Mouse (Mus musculus) embryonic stem cell, embryonic (primary cell): Measurements from ENCODE around the gene Map3k9.

ENCODE experiments used
- CTCF ChIA-PET, 4 experiments: fragments of 300-600 bp in 2 of 4; fragments of 350-600 bp in 2 of 4; sonication (Branson Sonifier 250); formaldehyde crosslinking; loops; one replicate each; lab custom pipeline; 2022; ENCODE audit warnings: inconsistent platforms in 2 of 4; lab: Charles Lee
- POLR2A ChIA-PET, 4 experiments: fragments of 300-600 bp in 2 of 4; fragments of 350-600 bp in 2 of 4; sonication (Branson Sonifier 250); formaldehyde crosslinking; loops; one replicate each; lab custom pipeline; 2022; ENCODE audit warnings: antibody characterized with exemption in 4 of 4, inconsistent platforms in 1 of 4; lab: Charles Lee

Gene Map3k9

GRCm38 (mm10) chr12:81781105-81781909 is at the start of gene Map3k9:
Map3k9 (minus strand) TSS chr12:81781175.
- CTCF ChIA-PET, result interaction anchor here in 1 of 4 experiments (0.6 to 1.2 kb wide), 3 partner anchors 68 to 162 kb away, joined by 3 to 4 read pairs (median 3); no protein-coding TSS in a partner anchor
- POLR2A ChIA-PET, result interaction anchor here in 3 of 4 experiments (0.6 to 2.4 kb wide), 19 partner anchors 22 to 836 kb away, joined by 3 to 26 read pairs (median 3); partner anchors contain the start of genes Ttc9 (in 2 of the 3), Gm20498 (in 1 of the 3), Med6 (in 1 of the 3) and Srsf5 (in 1 of the 3)

GRCm38 (mm10) chr12:81828355-81828754 is 47.4 kb upstream of the Map3k9 start:
- ChIA-PET CTCF (no interaction called here), POLR2A (no interaction called here)

GRCm38 (mm10) chr12:81822778-81823480 is 42.0 kb upstream of the Map3k9 start:
- ChIA-PET POLR2A (interaction anchor here in 3 of 4 experiments (1.0 to 1.2 kb wide), 3 partner anchors 9 to 228 kb away, joined by 3 to 5 read pairs (median 3); partner anchors contain the start of gene Med6 (in 1 of the 3)), CTCF (no interaction called here)

GRCm38 (mm10) chr12:81822176-81822575 is 41.2 kb upstream of the Map3k9 start:
- ChIA-PET POLR2A (interaction anchor here in 3 of 4 experiments (1.0 to 1.2 kb wide), 3 partner anchors 10 to 228 kb away, joined by 3 to 5 read pairs (median 3); partner anchors contain the start of gene Med6 (in 1 of the 3)), CTCF (interaction anchor here in 1 of 4 experiments (0.6 kb wide), 1 partner anchor 28 kb away, joined by 3 read pairs; no protein-coding TSS in a partner anchor)

- ChIA-PET POLR2A (no interaction called here), CTCF (no interaction called here)
These were observed 39.7 kb upstream of the Map3k9 start for GRCm38 (mm10) chr12:81820700-81821099.

- ChIA-PET POLR2A (interaction anchor here (0.6 to 2.8 kb wide), 49 partner anchors 9 to 872 kb away, joined by 3 to 50 read pairs (median 4); partner anchors contain the start of genes Med6 (in 2 of the 4), Srsf5 (in 2 of the 4), Gm20498 (in 1 of the 4) and Pcnx (in 1 of the 4)), CTCF (interaction anchor here (0.6 to 1.6 kb wide), 9 partner anchors 9 to 1082 kb away, joined by 3 to 8 read pairs (median 3); no protein-coding TSS in a partner anchor)
These were observed 36.1 kb upstream of the Map3k9 start for GRCm38 (mm10) chr12:81817126-81817505.

GRCm38 (mm10) chr12:81816330-81817125 is 35.6 kb upstream of the Map3k9 start:
- CTCF ChIA-PET, result interaction anchor here in 3 of 4 experiments (0.5 to 1.6 kb wide), 8 partner anchors 9 to 1081 kb away, joined by 3 to 5 read pairs (median 3); no protein-coding TSS in a partner anchor
- POLR2A ChIA-PET, result interaction anchor here (0.6 to 2.8 kb wide), 60 partner anchors 9 to 1268 kb away, joined by 3 to 50 read pairs (median 4); partner anchors contain the start of genes Med6 (in 3 of the 4), Pcnx (in 2 of the 4), Srsf5 (in 2 of the 4) and Ttc9 (in 2 of the 4)

GRCm38 (mm10) chr12:81814742-81815141 is 33.8 kb upstream of the Map3k9 start:
- ChIA-PET CTCF (no interaction called here), POLR2A (interaction anchor here in 2 of 4 experiments (0.8 to 2.8 kb wide), 2 partner anchors 10 to 481 kb away, joined by 3 to 11 read pairs; no protein-coding TSS in a partner anchor)

GRCm38 (mm10) chr12:81810417-81810816 is 29.4 kb upstream of the Map3k9 start:
- ChIA-PET CTCF (interaction anchor here in 1 of 4 experiments (0.9 kb wide), 1 partner anchor 16 kb away, joined by 7 read pairs; no protein-coding TSS in a partner anchor), POLR2A (interaction anchor here in 2 of 4 experiments (0.7 to 1.1 kb wide), 4 partner anchors 16 to 215 kb away, joined by 3 to 4 read pairs (median 3); partner anchors contain the start of gene Med6 (in 1 of the 2))

- CTCF ChIA-PET, result no interaction called here
- POLR2A ChIA-PET, result interaction anchor here in 2 of 4 experiments (3.2 to 3.6 kb wide), 2 partner anchors 8 kb away, joined by 19 to 50 read pairs; no protein-coding TSS in a partner anchor
These were observed 27.6 kb upstream of the Map3k9 start for GRCm38 (mm10) chr12:81808596-81808995.

GRCm38 (mm10) chr12:81807953-81808352 is 27.0 kb upstream of the Map3k9 start:
- ChIA-PET CTCF (interaction anchor here in 2 of 4 experiments (0.5 to 1.4 kb wide), 3 partner anchors 9 to 108 kb away, joined by 3 to 5 read pairs (median 3); no protein-coding TSS in a partner anchor), POLR2A (interaction anchor here in 3 of 4 experiments (1.1 to 3.6 kb wide), 8 partner anchors 8 to 177 kb away, joined by 3 to 50 read pairs (median 4); partner anchors contain the start of genes Pcnx (in 1 of the 3) and Ttc9 (in 1 of the 3))

GRCm38 (mm10) chr12:81807529-81807837 is 26.5 kb upstream of the Map3k9 start:
- ChIA-PET POLR2A (interaction anchor here (0.6 to 3.6 kb wide), 17 partner anchors 9 to 361 kb away, joined by 3 to 50 read pairs (median 3); partner anchors contain the start of genes Map3k9 (in 1 of the 4), Med6 (in 1 of the 4), Pcnx (in 1 of the 4) and Sipa1l1 (in 1 of the 4)), CTCF (interaction anchor here in 2 of 4 experiments (0.6 to 2.8 kb wide), 6 partner anchors 9 to 108 kb away, joined by 3 to 7 read pairs (median 3); no protein-coding TSS in a partner anchor)

GRCm38 (mm10) chr12:81806759-81807528 is 26.0 kb upstream of the Map3k9 start:
- ChIA-PET POLR2A (interaction anchor here (0.6 to 3.6 kb wide), 20 partner anchors 9 to 362 kb away, joined by 3 to 50 read pairs (median 3); partner anchors contain the start of genes Map3k9 (in 1 of the 4), Med6 (in 1 of the 4), Pcnx (in 1 of the 4) and Sipa1l1 (in 1 of the 4)), CTCF (interaction anchor here in 3 of 4 experiments (0.5 to 2.8 kb wide), 7 partner anchors 10 to 1224 kb away, joined by 3 to 7 read pairs (median 3); no protein-coding TSS in a partner anchor)

- ChIA-PET CTCF (interaction anchor here in 2 of 4 experiments (0.5 to 2.8 kb wide), 3 partner anchors 17 to 1224 kb away, joined by 3 to 7 read pairs (median 4); no protein-coding TSS in a partner anchor), POLR2A (interaction anchor here in 3 of 4 experiments (1.0 to 3.6 kb wide), 9 partner anchors 10 to 524 kb away, joined by 3 to 50 read pairs (median 5); partner anchors contain the start of gene Med6 (in 1 of the 3))
These were observed 25.1 kb upstream of the Map3k9 start for GRCm38 (mm10) chr12:81806114-81806513.

- ChIA-PET POLR2A (interaction anchor here in 3 of 4 experiments (1.4 to 4.1 kb wide), 5 partner anchors 10 to 137 kb away, joined by 5 to 34 read pairs (median 11); no protein-coding TSS in a partner anchor), CTCF (interaction anchor here in 3 of 4 experiments (0.6 to 5.4 kb wide), 4 partner anchors 15 to 1648 kb away, joined by 3 to 26 read pairs (median 6); no protein-coding TSS in a partner anchor)
These were observed 22.8 kb upstream of the Map3k9 start for GRCm38 (mm10) chr12:81803803-81804202.
